Mouse (Mus musculus) lung, embryonic 16.5 days (tissue): ENCODE results near the gene Ccr1. TPM values are rescaled to one million over a fixed set of nuclear protein-coding genes. Genes with fewer than 3 reads are reported as not detected.

Experiments used
- ATAC-seq: fragments of 200-750 bp; cut with Nextera tagmentation; 2 replicates; pipeline ENCODE4 v1.8.0; 2017; ENCODE audit warnings: low read depth, mild to moderate bottlenecking, moderate library complexity
- H3K27ac ChIP-seq: fragments of 300-500 bp; sonication (generic); 2 replicates; pipeline ENCODE4 v1.5.1; 2014; ENCODE audit warnings: mild to moderate bottlenecking, control low read depth, low read length
- H3K27me3 ChIP-seq: fragments of 300-500 bp; sonication (generic); 2 replicates; pipeline ENCODE4 v1.6.1; 2014; ENCODE audit warnings: low read depth, low read length, mixed read lengths; ENCODE audit not compliant: control insufficient read depth, insufficient read depth
- H3K36me3 ChIP-seq: fragments of 300-500 bp; sonication (generic); 2 replicates; pipeline ENCODE4 v1.6.1; 2014; ENCODE audit warnings: low read length; ENCODE audit not compliant: control insufficient read depth, insufficient read depth
- H3K4me1 ChIP-seq: fragments of 300-500 bp; sonication (generic); replicated peaks from 2 replicates; pipeline ENCODE4 v1.6.1; 2014; ENCODE audit warnings: low read length, mixed read lengths; ENCODE audit not compliant: control insufficient read depth, insufficient read depth
- H3K4me2 ChIP-seq: fragments of 300-500 bp; sonication (generic); 2 replicates; pipeline ENCODE4 v1.6.1; 2014; ENCODE audit warnings: low read depth, low read length, control low read depth
- H3K4me3 ChIP-seq: fragments of 300-500 bp; sonication (generic); 2 replicates; pipeline ENCODE4 v1.5.1; 2014; ENCODE audit warnings: mild to moderate bottlenecking, low read length, control low read depth
- H3K9ac ChIP-seq: fragments of 300-500 bp; sonication (generic); 2 replicates; pipeline ENCODE4 v1.6.1; 2014; ENCODE audit warnings: low read length, control low read depth
- H3K9me3 ChIP-seq: fragments of 300-500 bp; sonication (generic); 2 replicates; pipeline ENCODE4 v1.6.1; 2016; ENCODE audit warnings: low read length; ENCODE audit not compliant: control insufficient read depth
- WGBS: fragments of 180-500 bp; shearing (Covaris S2); extraction: QIAGEN DNeasy Blood & Tissue Kit; methylation state at CpG from one replicate; pipeline ENCODE4 v1.1.7; 2014; 5-methylcytosine and 5-hydroxymethylcytosine counted together
- polyA plus RNA-seq: library from polyadenylated mRNA; unstranded; fragments of >200 nt; fragmentation: Nextera tagmentation; extraction: Ambion mirVana; gene quantifications from 2 replicates; pipeline ENCODE4 v1.2.1, GENCODE M21; 2015

Ccr1 gene
- polyA plus RNA-seq, 1 experiment from 2014 or later = 4.0 TPM

GRCm38 (mm10) chr9:123964776-123965175 is 3.7 kb downstream of the Ccr1 start:
- Histone ChIP-seq H3K27ac (no peak overlapping the region), H3K4me3 (no peak overlapping the region), H3K9ac (no peak overlapping the region), H3K9me3 (no peaks in the 10 kb centered on the region), H3K27me3 (no peaks in the 10 kb centered on the region), H3K4me2 (no peak overlapping the region), H3K4me1 (no peaks in the 10 kb centered on the region), H3K36me3 (no peaks in the 10 kb centered on the region)
- 70% methylated on average over 3 of the region's 3 CpGs for WGBS
- ATAC-seq = no peak

- Histone ChIP-seq H3K27ac (no peak overlapping the region), H3K9me3 (no peaks in the 10 kb centered on the region), H3K36me3 (no peaks in the 10 kb centered on the region), H3K4me3 (no peak overlapping the region), H3K27me3 (no peaks in the 10 kb centered on the region), H3K4me1 (no peaks in the 10 kb centered on the region), H3K9ac (no peak overlapping the region), H3K4me2 (no peak overlapping the region)
- no peak for ATAC-seq
- WGBS = 77% methylated on average over 1 of the region's 1 CpGs
Observed at GRCm38 (mm10) chr9:123960161-123960560, 8.3 kb downstream of the Ccr1 start.

DNA sequence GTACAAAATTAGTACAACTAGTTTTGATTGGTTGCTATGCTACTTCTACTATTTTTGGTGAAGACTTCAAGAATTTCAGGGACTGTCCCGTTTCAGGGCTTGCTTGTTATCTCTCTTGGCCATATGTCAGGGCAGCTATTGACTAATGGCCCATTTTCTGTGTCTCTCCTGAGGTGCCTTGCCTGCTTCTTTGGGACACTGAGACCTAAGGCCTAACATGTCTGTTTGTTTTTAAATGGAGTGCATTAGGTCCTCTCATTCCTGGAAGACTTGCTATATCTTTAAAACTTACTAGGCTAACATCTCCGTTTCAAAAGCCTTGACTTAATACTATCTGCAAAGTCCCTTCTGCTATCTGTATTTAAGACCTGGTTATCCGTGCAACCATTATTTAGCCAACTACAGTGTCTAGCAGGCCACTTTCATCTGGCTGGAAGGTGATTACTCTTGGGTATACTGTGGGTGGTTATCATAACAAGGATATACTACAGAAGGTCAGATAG is 10.5 kb downstream of the Ccr1 start:
- no peaks in the 10 kb centered on the region for H3K36me3 ChIP-seq
- 59% methylated on average over 3 of the region's 3 CpGs for WGBS
- no peak overlapping the region for H3K4me2 ChIP-seq
- H3K27ac ChIP-seq = no peak overlapping the region
- no peaks in the 10 kb centered on the region for H3K4me1 ChIP-seq
- no peak overlapping the region for H3K4me3 ChIP-seq
- no peak overlapping the region for H3K9ac ChIP-seq
- no peaks in the 10 kb centered on the region for H3K9me3 ChIP-seq
- H3K27me3 ChIP-seq = no peaks in the 10 kb centered on the region
- no peak for ATAC-seq

- no peak for ATAC-seq
- no peak overlapping the region for H3K4me2 ChIP-seq
- no peaks in the 10 kb centered on the region for H3K27me3 ChIP-seq
- H3K4me1 ChIP-seq = no peaks in the 10 kb centered on the region
- H3K9me3 ChIP-seq = no peaks in the 10 kb centered on the region
- no peaks in the 10 kb centered on the region for H3K36me3 ChIP-seq
- no peak overlapping the region for H3K9ac ChIP-seq
- no peak overlapping the region for H3K27ac ChIP-seq
- 68% methylated on average over 1 of the region's 1 CpGs for WGBS
- no peak overlapping the region for H3K4me3 ChIP-seq
Observed at GRCm38 (mm10) chr9:123956892-123957291, 11.6 kb downstream of the Ccr1 start.

DNA sequence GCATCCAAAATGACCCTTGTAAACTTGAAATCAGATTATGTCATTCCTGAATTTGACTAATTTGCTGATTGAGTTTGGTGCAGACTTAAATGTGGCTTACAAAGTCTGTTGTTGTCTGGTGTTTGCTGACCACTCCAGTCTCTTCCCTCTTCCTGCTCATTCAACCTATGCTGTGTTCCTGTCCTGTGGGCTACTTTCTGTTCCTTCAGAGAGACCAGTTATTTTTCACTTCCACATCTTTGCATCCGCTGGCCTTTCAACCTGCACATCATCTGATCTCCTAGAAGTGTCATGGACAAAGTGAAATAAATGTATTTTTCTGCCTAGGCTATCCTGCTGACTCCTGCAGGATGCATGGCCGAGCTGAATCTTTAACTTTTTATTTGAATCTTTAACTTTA is 14.9 kb downstream of the Ccr1 start:
- no peak overlapping the region for H3K27ac ChIP-seq
- no peaks in the 10 kb centered on the region for H3K4me1 ChIP-seq
- no peaks in the 10 kb centered on the region for H3K36me3 ChIP-seq
- no peak overlapping the region for H3K4me3 ChIP-seq
- WGBS = 49% methylated on average over 2 of the region's 2 CpGs
- no peaks in the 10 kb centered on the region for H3K27me3 ChIP-seq
- H3K9ac ChIP-seq = no peak overlapping the region
- H3K4me2 ChIP-seq = no peak overlapping the region
- no peaks in the 10 kb centered on the region for H3K9me3 ChIP-seq
- no peak for ATAC-seq

DNA sequence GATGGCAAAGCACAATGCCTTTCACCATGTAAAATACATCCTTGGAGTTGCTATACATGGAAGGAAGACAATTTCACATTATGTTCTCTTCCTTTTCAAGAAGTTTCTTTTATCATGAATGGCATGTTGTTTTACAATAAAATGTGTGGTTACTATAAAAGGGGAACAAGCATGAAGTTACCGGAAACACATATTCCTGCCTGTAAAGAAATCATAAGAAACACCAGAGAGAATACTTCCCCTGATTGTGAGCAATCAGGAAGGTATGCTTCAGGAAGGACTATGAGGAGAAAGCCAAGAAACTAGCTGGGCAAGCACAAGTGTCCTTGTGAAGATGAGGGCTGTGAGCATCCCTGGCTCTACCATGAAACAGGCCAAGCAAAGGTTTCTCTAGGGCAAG is 17.3 kb downstream of the Ccr1 start:
- Histone ChIP-seq H3K9ac (no peak overlapping the region), H3K4me2 (no peak overlapping the region), H3K27ac (no peak overlapping the region), H3K4me1 (no peaks in the 10 kb centered on the region), H3K27me3 (no peaks in the 10 kb centered on the region), H3K4me3 (no peak overlapping the region), H3K9me3 (no peaks in the 10 kb centered on the region), H3K36me3 (no peaks in the 10 kb centered on the region)
- 84% methylated on average over 1 of the region's 1 CpGs for WGBS
- no peak for ATAC-seq

GRCm38 (mm10) chr9:123949432-123949831 is 19.1 kb downstream of the Ccr1 start:
- Histone ChIP-seq H3K36me3 (no peaks in the 10 kb centered on the region), H3K9ac (no peak overlapping the region), H3K27me3 (no peaks in the 10 kb centered on the region), H3K4me1 (no peaks in the 10 kb centered on the region), H3K4me2 (no peak overlapping the region), H3K4me3 (no peak overlapping the region), H3K27ac (no peak overlapping the region), H3K9me3 (no peaks in the 10 kb centered on the region)
- no peak for ATAC-seq
- WGBS = 76% methylated on average over 2 of the region's 2 CpGs

GRCm38 (mm10) chr9:123947815-123948214 is 20.7 kb downstream of the Ccr1 start:
- ATAC-seq = no peak
- H3K36me3 ChIP-seq = no peaks in the 10 kb centered on the region
- 73% methylated on average over 1 of the region's 1 CpGs for WGBS

DNA sequence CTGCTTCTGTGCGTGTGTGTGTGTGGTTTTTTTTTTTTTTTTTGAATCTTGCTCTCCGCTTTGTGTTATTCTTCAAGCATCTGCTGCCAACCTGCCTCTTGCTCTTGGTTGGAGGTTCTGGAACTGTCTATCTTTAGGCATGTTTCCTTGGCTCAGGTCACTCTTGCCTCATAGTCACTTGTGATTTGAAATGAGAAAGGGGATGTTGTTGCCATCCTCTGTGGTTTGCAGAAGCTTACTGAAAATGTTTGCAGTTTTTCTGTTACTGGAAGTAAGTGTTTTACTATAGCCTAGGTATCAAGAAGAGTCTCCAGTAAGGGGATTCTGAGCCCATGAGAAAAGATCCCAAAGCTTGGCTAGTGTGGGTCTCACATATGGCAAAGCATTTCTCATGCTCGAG is 26.5 kb downstream of the Ccr1 start:
- Histone ChIP-seq H3K9ac (no peak overlapping the region), H3K27me3 (no peaks in the 10 kb centered on the region), H3K9me3 (no peaks in the 10 kb centered on the region), H3K4me3 (no peak overlapping the region), H3K4me2 (no peak overlapping the region), H3K4me1 (no peaks in the 10 kb centered on the region; the same call in 1 of the 2 replicates), H3K27ac (no peak overlapping the region), H3K36me3 (no peaks in the 10 kb centered on the region)
- WGBS = 82% methylated on average over 3 of the region's 3 CpGs
- ATAC-seq = no peak

More at GRCm38 (mm10) chr9:123947815-123948214, 20.7 kb downstream of the Ccr1 start:
- H3K27me3 ChIP-seq = no peaks in the 10 kb centered on the region
- H3K4me2 ChIP-seq = no peak overlapping the region
- no peak overlapping the region for H3K27ac ChIP-seq
- H3K4me3 ChIP-seq = no peak overlapping the region
- H3K9me3 ChIP-seq = no peaks in the 10 kb centered on the region
- no peaks in the 10 kb centered on the region for H3K4me1 ChIP-seq
- no peak overlapping the region for H3K9ac ChIP-seq

DNA sequence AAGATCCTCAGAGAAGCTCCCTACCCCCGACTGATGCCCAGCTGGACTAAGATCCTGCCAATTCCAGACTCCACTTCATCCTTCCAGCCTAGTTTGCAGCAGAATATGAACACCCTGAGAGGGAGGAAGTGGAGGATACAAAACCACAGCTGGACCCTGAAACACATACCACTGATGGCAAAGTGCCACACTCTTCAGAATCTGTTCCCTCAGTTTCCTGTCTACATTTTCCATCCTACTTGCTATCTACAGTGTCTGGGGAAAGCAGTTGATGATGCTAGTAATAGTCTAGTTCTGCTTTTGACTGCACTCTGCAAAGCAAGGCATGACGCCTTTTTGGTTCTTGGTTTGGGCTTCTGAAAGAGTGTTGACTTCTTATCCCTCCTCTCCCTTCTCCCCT is 27.2 kb downstream of the Ccr1 start:
- no peaks in the 10 kb centered on the region for H3K9me3 ChIP-seq
- no peak overlapping the region for H3K4me3 ChIP-seq
- no peak overlapping the region for H3K27ac ChIP-seq
- no peaks in the 10 kb centered on the region for H3K36me3 ChIP-seq
- no peak overlapping the region for H3K4me2 ChIP-seq
- peak; percentile 47; the same call in 1 of the 2 replicates for ATAC-seq
- 57% methylated on average over 2 of the region's 2 CpGs for WGBS
- H3K9ac ChIP-seq = no peak overlapping the region
- H3K27me3 ChIP-seq = no peaks in the 10 kb centered on the region
- no peaks in the 10 kb centered on the region; the same call in 1 of the 2 replicates for H3K4me1 ChIP-seq
